Mouse (Mus musculus) gastrocnemius, adult 2 months (tissue): Measurements from ENCODE around the gene Synpo2. TPM values are rescaled to one million over a fixed set of nuclear protein-coding genes. Genes with fewer than 3 reads are reported as not detected.

Experiments
- DNase-seq: peaks from one replicate; pipeline ENCODE4 v3.0.0; 2022
- H3K27ac ChIP-seq: fragments of 200-600 bp; 2 replicates; pipeline ENCODE4 v1.8.1; 2022; ENCODE audit warnings: mild to moderate bottlenecking
- H3K4me3 ChIP-seq: fragments of 200-600 bp; 2 replicates; pipeline ENCODE4 v1.8.1; 2022; ENCODE audit warnings: mild to moderate bottlenecking, moderate library complexity
- CTCF ChIP-seq: fragments of 200-600 bp; IDR thresholded peaks from 2 replicates; pipeline ENCODE4 v1.8.1; 2022; ENCODE audit warnings: antibody characterized with exemption, mild to moderate bottlenecking, moderate library complexity
- intact Hi-C: fragments of 180-260 bp; cut with DNase I; formaldehyde crosslinking; loops from one replicate; pipeline ENCODE4 v1.15.1; 2025
- total RNA-seq, 2 experiments: library from RNA; stranded (reverse); gene quantifications; 2 replicates each; pipeline ENCODE4 v1.2.3; 2021

Gene Synpo2
- total RNA-seq, 2 experiments from 2014 or later, result 209 to 273 TPM

- no peak for TF ChIP-seq CTCF
- H3K27ac ChIP-seq, result peak overlapping the region; percentile 86
- intact Hi-C loops, result loop anchor here (10.0 kb wide), 1 partner anchor 330 kb away; no protein-coding TSS in a partner anchor
- no peak overlapping the region for H3K4me3 ChIP-seq
- DNase-seq, result no peak
These were observed 60.8 kb downstream of the Synpo2 start for GRCm38 (mm10) chr3:123175142-123175541.

DNA sequence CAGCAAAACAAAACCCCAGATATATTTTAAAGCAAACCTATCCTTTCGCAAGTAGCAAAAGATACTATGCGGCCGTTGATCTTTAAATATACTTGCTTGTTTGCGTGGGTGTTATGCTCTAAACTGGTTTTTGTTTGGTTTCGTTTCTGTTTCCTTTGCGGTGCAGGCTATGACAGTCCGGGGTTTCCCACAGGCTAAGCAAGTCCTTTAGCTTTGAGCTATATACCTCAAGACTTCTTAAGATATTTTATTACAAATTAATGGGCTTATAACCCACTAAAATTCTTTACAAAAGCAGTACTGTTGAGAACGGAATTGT, 61.6 kb downstream of the Synpo2 start:
- Histone ChIP-seq H3K27ac (peak overlapping the region; percentile 86), H3K4me3 (peak overlapping the region; percentile 65)
- no peak for DNase-seq
- intact Hi-C loops, result loop anchor here (10.0 kb wide), 1 partner anchor 330 kb away; no protein-coding TSS in a partner anchor
- no peak for TF ChIP-seq CTCF

- intact Hi-C loops, result loop anchor here (10.0 kb wide), 1 partner anchor 331 kb away; no protein-coding TSS in a partner anchor
- TF ChIP-seq CTCF, result no peak
- Histone ChIP-seq H3K27ac (peak overlapping the region; percentile 86), H3K4me3 (peak overlapping the region; percentile 65)
- peak; percentile 27 for DNase-seq
These were observed 62.2 kb downstream of the Synpo2 start for GRCm38 (mm10) chr3:123173553-123174378.

GRCm38 (mm10) chr3:123172151-123172550, 63.8 kb downstream of the Synpo2 start:
- DNase-seq, result no peak
- H3K4me3 ChIP-seq, result no peak overlapping the region
- no peak overlapping the region for H3K27ac ChIP-seq
- intact Hi-C loops, result loop anchor here (10.0 kb wide), 1 partner anchor 333 kb away; no protein-coding TSS in a partner anchor
- TF ChIP-seq CTCF, result no peak

GRCm38 (mm10) chr3:123169398-123169797, 66.6 kb downstream of the Synpo2 start:
- H3K4me3 ChIP-seq, result no peak overlapping the region
- intact Hi-C loops, result loop anchor here (2.0 kb wide), 2 partner anchors 67 to 155 kb away; partner anchors contain the start of gene Synpo2
- no peak for DNase-seq
- no peak overlapping the region for H3K27ac ChIP-seq
- no peak for TF ChIP-seq CTCF

- no peak overlapping the region for H3K4me3 ChIP-seq
- intact Hi-C loops, result loop anchor here (2.0 kb wide), 2 partner anchors 68 to 156 kb away; partner anchors contain the start of gene Synpo2
- no peak overlapping the region for H3K27ac ChIP-seq
- peak; percentile 67 for DNase-seq
- peak; percentile 89 for TF ChIP-seq CTCF
These were observed 67.1 kb downstream of the Synpo2 start for GRCm38 (mm10) chr3:123168815-123169214.

DNA sequence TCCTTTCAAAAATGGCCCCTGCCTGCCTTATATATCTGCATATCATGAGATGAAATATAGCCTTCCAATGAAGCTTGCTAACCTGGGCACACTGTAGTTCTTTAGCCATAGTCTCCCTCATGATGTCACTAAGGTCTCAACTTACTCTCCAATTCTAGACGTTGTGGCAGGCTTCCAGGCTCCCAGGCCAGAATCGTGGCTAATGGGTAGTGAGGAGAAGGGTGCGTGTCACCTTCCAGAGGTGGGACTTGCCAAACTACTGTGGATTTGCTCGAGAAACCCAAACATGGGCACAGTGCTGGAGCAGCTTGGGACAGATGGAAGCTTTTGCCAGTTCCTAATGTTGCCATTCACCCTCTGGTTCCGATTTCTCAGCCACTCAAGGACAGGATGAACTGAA, 69.5 kb downstream of the Synpo2 start:
- H3K27ac ChIP-seq, result no peak overlapping the region
- TF ChIP-seq CTCF, result no peak
- H3K4me3 ChIP-seq, result no peak overlapping the region
- intact Hi-C loops, result no loop called here
- DNase-seq, result peak; percentile 33

DNA sequence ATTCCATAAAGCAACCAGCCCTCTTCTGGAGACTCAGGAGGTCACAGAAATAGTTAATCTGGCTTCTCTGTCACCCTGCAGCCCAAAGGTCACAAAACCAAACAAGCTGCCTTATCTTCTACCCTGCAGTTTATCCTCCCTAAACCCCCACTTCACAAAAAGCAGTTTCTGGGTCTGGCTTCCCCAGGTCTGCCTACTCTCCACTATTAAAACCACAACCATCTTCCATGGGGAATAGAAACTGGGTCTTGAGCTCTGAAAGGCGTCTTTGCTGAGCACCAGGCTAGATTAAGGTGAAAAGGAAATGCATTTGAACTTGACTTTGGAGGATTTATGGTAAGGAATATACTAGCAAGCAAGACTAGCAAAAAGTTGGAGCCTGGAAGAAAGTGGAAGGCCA, 71.8 kb downstream of the Synpo2 start:
- intact Hi-C loops, result loop anchor here (5.0 kb wide), 1 partner anchor 208 kb away; no protein-coding TSS in a partner anchor
- no peak overlapping the region for H3K27ac ChIP-seq
- DNase-seq, result no peak
- no peak overlapping the region for H3K4me3 ChIP-seq
- no peak for TF ChIP-seq CTCF

DNA sequence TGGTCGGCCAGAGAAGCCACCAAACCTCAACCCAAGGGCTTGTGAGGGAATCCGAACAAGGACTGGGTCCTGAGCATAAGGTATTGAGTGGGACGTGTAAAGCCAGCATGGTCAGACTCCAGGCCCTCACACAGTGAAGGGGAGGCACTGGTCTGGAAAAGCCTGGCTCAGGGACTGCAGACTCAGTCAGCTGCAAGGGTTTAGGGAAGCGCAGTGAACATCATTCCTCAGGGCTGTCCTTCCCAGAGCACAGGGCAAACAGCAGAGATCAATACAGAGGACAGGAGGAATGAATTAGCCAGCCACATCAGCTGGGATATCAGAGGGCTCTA, 72.8 kb downstream of the Synpo2 start:
- H3K27ac ChIP-seq, result peak overlapping the region; percentile 38; the same call in 1 of the 2 replicates
- DNase-seq, result no peak
- H3K4me3 ChIP-seq, result no peak overlapping the region
- TF ChIP-seq CTCF, result no peak
- intact Hi-C loops, result loop anchor here (5.0 kb wide), 1 partner anchor 209 kb away; no protein-coding TSS in a partner anchor

- DNase-seq, result no peak
- H3K4me3 ChIP-seq, result no peak overlapping the region
- no peak for TF ChIP-seq CTCF
- H3K27ac ChIP-seq, result peak overlapping the region; percentile 38
- intact Hi-C loops, result loop anchor here (5.0 kb wide), 1 partner anchor 210 kb away; no protein-coding TSS in a partner anchor
These were observed 73.4 kb downstream of the Synpo2 start for GRCm38 (mm10) chr3:123162289-123163191.

DNA sequence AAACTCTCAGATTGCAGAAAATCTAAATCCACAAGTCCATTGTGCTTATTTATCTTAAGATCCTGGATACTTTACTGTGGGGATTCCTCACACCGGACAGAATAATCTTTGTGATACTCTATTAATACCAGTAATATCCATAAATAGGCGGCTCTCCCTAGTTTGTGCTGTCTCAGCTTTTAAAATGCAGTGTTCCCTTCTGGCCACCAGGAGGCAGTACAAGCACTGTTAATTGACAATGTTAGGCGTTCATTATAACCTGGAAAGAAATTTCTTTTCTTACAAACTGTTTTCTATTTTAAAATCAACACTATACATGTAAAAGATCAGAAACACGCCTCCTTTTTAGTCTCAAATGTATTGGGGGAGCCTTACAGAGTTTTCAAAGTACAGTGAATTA, 75.2 kb downstream of the Synpo2 start:
- Histone ChIP-seq H3K4me3 (no peak overlapping the region), H3K27ac (no peak overlapping the region)
- intact Hi-C loops, result loop anchor here (5.0 kb wide), 1 partner anchor 212 kb away; no protein-coding TSS in a partner anchor
- TF ChIP-seq CTCF, result peak; percentile 84
- DNase-seq, result peak; percentile 38

- TF ChIP-seq CTCF, result peak; percentile 88
- Histone ChIP-seq H3K4me3 (peak overlapping the region; percentile 60), H3K27ac (peak overlapping the region; percentile 92)
- intact Hi-C loops, result loop anchor here (2.0 to 5.0 kb wide), 2 partner anchors 177 to 220 kb away; partner anchors contain the start of gene Usp53
- DNase-seq, result peak; percentile 74
These were observed 76.7 kb downstream of the Synpo2 start for GRCm38 (mm10) chr3:123159139-123159824.
